Mouse (Mus musculus) intestine, embryonic 14.5 days (tissue): ENCODE data around the gene Myoz1. TPM values are rescaled to one million over a fixed set of nuclear protein-coding genes. Genes with fewer than 3 reads are reported as not detected.
"Not testable (repeated sequence)": the region's sequence is repeated elsewhere in the genome, so short reads cannot be mapped to it uniquely, and the experiment has no call there.

Experiments
- ATAC-seq: fragments of 200-750 bp; cut with Nextera tagmentation; replicated peaks from 2 replicates; pipeline ENCODE4 v1.8.0; 2017; ENCODE audit warnings: low read depth, moderate number of reproducible peaks, moderate TSS enrichment, moderate library complexity; ENCODE audit not compliant: low FRiP score, low TSS enrichment
- DNase-seq: peaks from one replicate; pipeline ENCODE4 v3.0.0-alpha.2; 2018; ENCODE audit warnings: low spot score
- H3K27ac ChIP-seq: fragments of 300-500 bp; sonication (generic); 2 replicates; pipeline ENCODE4 v1.5.1; 2014; ENCODE audit warnings: low read depth, mild to moderate bottlenecking, control low read depth
- H3K27me3 ChIP-seq: fragments of 300-500 bp; sonication (generic); replicated peaks from 2 replicates; pipeline ENCODE4 v1.6.1; 2014; ENCODE audit warnings: low read length, control low read depth; ENCODE audit not compliant: control insufficient read depth, insufficient read depth
- H3K36me3 ChIP-seq: fragments of 300-500 bp; sonication (generic); 2 replicates; pipeline ENCODE4 v1.6.1; 2014; ENCODE audit warnings: low read length, control low read depth; ENCODE audit not compliant: control insufficient read depth, insufficient read depth
- H3K4me1 ChIP-seq: fragments of 300-500 bp; sonication (generic); replicated peaks from 2 replicates; pipeline ENCODE4 v1.6.1; 2014; ENCODE audit warnings: low read length, control low read depth, mixed read lengths; ENCODE audit not compliant: control insufficient read depth, insufficient read depth
- H3K4me2 ChIP-seq: fragments of 300-500 bp; sonication (generic); 2 replicates; pipeline ENCODE4 v1.6.1; 2014; ENCODE audit warnings: low read length
- H3K4me3 ChIP-seq: fragments of 300-500 bp; sonication (generic); 2 replicates; pipeline ENCODE4 v1.5.1; 2014; ENCODE audit warnings: low read depth, low read length, control low read depth, mixed read lengths
- H3K9ac ChIP-seq: fragments of 300-500 bp; sonication (generic); 2 replicates; pipeline ENCODE4 v1.6.1; 2014; ENCODE audit warnings: mild to moderate bottlenecking, low read length
- H3K9me3 ChIP-seq: fragments of 300-500 bp; sonication (generic); 2 replicates; pipeline ENCODE4 v1.6.1; 2016; ENCODE audit warnings: low read length, control low read depth; ENCODE audit not compliant: control insufficient read depth
- WGBS: fragments of 180-500 bp; shearing (Covaris S2); extraction: QIAGEN DNeasy Blood & Tissue Kit; methylation state at CpG from one replicate; pipeline ENCODE4 v1.1.7; 2014; 5-methylcytosine and 5-hydroxymethylcytosine counted together
- polyA plus RNA-seq: library from polyadenylated mRNA; unstranded; fragments of >200 nt; fragmentation: Nextera tagmentation; extraction: Ambion mirVana; gene quantifications from 2 replicates; pipeline ENCODE4 v1.2.1, GENCODE M21; 2014

Myoz1 gene
- polyA plus RNA-seq, result not detected in 2 replicates

- Histone ChIP-seq H3K27me3 (no peaks in the 10 kb centered on the region), H3K36me3 (no peaks in the 10 kb centered on the region), H3K9ac (no peak within 1 kb of the TSS), H3K27ac (no peak within 1 kb of the TSS), H3K4me1 (0 out of 2 replicates have a peak, but pooled peaks cover 3% of the 10 kb centered on the region), H3K9me3 (no peaks in the 10 kb centered on the region), H3K4me3 (no peak within 1 kb of the TSS), H3K4me2 (no peak within 1 kb of the TSS)
- WGBS, result 61% methylated on average over 11 of the region's 11 CpGs
- DNase-seq (no peak), ATAC-seq (no peak)
These were observed at the start of gene Myoz1 for GRCm38 (mm10) chr14:20656361-20656760. Gene Myoz1 (minus strand): TSS chr14:20656540.

- not testable (repeated sequence) for DNase-seq, H3K27me3 ChIP-seq, ATAC-seq, H3K9me3 ChIP-seq
- WGBS, result 9% methylated on average over 7 of the region's 8 CpGs
- peak overlapping the region; percentile 81 for H3K4me2 ChIP-seq
- H3K27ac ChIP-seq, result peak overlapping the region; percentile 89; the same call in 1 of the 2 replicates
- peaks cover 27% of the 10 kb centered on the region for H3K4me1 ChIP-seq
- H3K9ac ChIP-seq, result peak overlapping the region; percentile 70
- peaks cover 25% of the 10 kb centered on the region for H3K36me3 ChIP-seq
- peak overlapping the region; percentile 86 for H3K4me3 ChIP-seq
These were observed 47.1 kb upstream of the Myoz1 start for GRCm38 (mm10) chr14:20703461-20703860.

GRCm38 (mm10) chr14:20702741-20703381 is 46.5 kb upstream of the Myoz1 start, which contains the start of gene Chchd1:
Gene Chchd1 (plus strand): TSS chr14:20703006.
- Histone ChIP-seq H3K9me3 (no peaks in the 10 kb centered on the region), H3K36me3 (peaks cover 25% of the 10 kb centered on the region), H3K4me3 (peak within 1 kb of the TSS; percentile 86), H3K4me2 (peak within 1 kb of the TSS; percentile 81), H3K9ac (peak within 1 kb of the TSS; percentile 70), H3K27ac (peak within 1 kb of the TSS; percentile 89), H3K27me3 (no peaks in the 10 kb centered on the region), H3K4me1 (peaks cover 31% of the 10 kb centered on the region)
- peak; percentile 74 for ATAC-seq
- peak; percentile 96 for DNase-seq
- under 1% methylated on average over 61 of the region's 61 CpGs for WGBS

GRCm38 (mm10) chr14:20702096-20702740 is 45.9 kb upstream of the Myoz1 start:
- H3K4me3 ChIP-seq, result peak overlapping the region; percentile 86
- 6% methylated on average over 15 of the region's 15 CpGs for WGBS
- H3K27me3 ChIP-seq, result no peaks in the 10 kb centered on the region
- peak overlapping the region; percentile 89 for H3K27ac ChIP-seq
- H3K9me3 ChIP-seq, result no peaks in the 10 kb centered on the region
- DNase-seq (no peak), ATAC-seq (peak; percentile 25)
- peak overlapping the region; percentile 70 for H3K9ac ChIP-seq
- H3K36me3 ChIP-seq, result peaks cover 25% of the 10 kb centered on the region
- H3K4me2 ChIP-seq, result peak overlapping the region; percentile 81
- peaks cover 36% of the 10 kb centered on the region for H3K4me1 ChIP-seq

GRCm38 (mm10) chr14:20701554-20701953 is 45.2 kb upstream of the Myoz1 start:
- no peaks in the 10 kb centered on the region for H3K27me3 ChIP-seq
- peak overlapping the region; percentile 70; the same call in 1 of the 2 replicates for H3K9ac ChIP-seq
- DNase-seq, result no peak
- H3K36me3 ChIP-seq, result peaks cover 25% of the 10 kb centered on the region
- ATAC-seq, result no peak
- 73% methylated on average over 8 of the region's 8 CpGs for WGBS
- no peaks in the 10 kb centered on the region for H3K9me3 ChIP-seq
- H3K4me1 ChIP-seq, result peaks cover 43% of the 10 kb centered on the region
- H3K4me3 ChIP-seq, result peak overlapping the region; percentile 86
- no peak overlapping the region; the same call in 1 of the 2 replicates for H3K27ac ChIP-seq
- peak overlapping the region; percentile 81 for H3K4me2 ChIP-seq

- Histone ChIP-seq H3K4me2 (no peak overlapping the region), H3K27ac (no peak overlapping the region)
These were observed 44.0 kb upstream of the Myoz1 start for GRCm38 (mm10) chr14:20700362-20700761.

GRCm38 (mm10) chr14:20698515-20698914 is 42.2 kb upstream of the Myoz1 start:
- Histone ChIP-seq H3K4me1 (peaks cover 54% of the 10 kb centered on the region), H3K9me3 (no peaks in the 10 kb centered on the region), H3K4me3 (no peak overlapping the region), H3K9ac (no peak overlapping the region), H3K27me3 (no peaks in the 10 kb centered on the region), H3K4me2 (no peak overlapping the region), H3K27ac (no peak overlapping the region), H3K36me3 (peaks cover 20% of the 10 kb centered on the region)
- 90% methylated on average over 2 of the region's 2 CpGs for WGBS
- ATAC-seq (no peak), DNase-seq (no peak)

More at GRCm38 (mm10) chr14:20700362-20700761, 44.0 kb upstream of the Myoz1 start:
- Histone ChIP-seq H3K27me3 (no peaks in the 10 kb centered on the region), H3K4me1 (peaks cover 51% of the 10 kb centered on the region), H3K4me3 (no peak overlapping the region), H3K9ac (no peak overlapping the region), H3K36me3 (peaks cover 22% of the 10 kb centered on the region), H3K9me3 (no peaks in the 10 kb centered on the region)
- no peak for ATAC-seq
- no peak for DNase-seq
- WGBS, result 63% methylated on average over 3 of the region's 3 CpGs

GRCm38 (mm10) chr14:20696986-20697385 is 40.6 kb upstream of the Myoz1 start:
- no peaks in the 10 kb centered on the region for H3K9me3 ChIP-seq
- ATAC-seq (no peak), DNase-seq (no peak)
- WGBS, result 25% methylated on average over 1 of the region's 1 CpGs
- H3K27me3 ChIP-seq, result no peaks in the 10 kb centered on the region
- peak overlapping the region; percentile 78 for H3K4me2 ChIP-seq
- no peak overlapping the region for H3K27ac ChIP-seq
- H3K4me3 ChIP-seq, result peak overlapping the region; percentile 79
- H3K36me3 ChIP-seq, result peaks cover 35% of the 10 kb centered on the region
- H3K9ac ChIP-seq, result peak overlapping the region; percentile 88; the same call in 1 of the 2 replicates
- H3K4me1 ChIP-seq, result peaks cover 52% of the 10 kb centered on the region
